Mouse (Mus musculus) lung, postnatal 25 days (tissue): Measurements from ENCODE around the gene Smarca4.

ENCODE experiments used
- DNase-seq: peaks from one replicate; pipeline ENCODE4 v3.0.0; 2022; ENCODE audit warnings: low spot score

Smarca4 gene

GRCm38 (mm10) chr9:21752252-21752792 is 136.4 kb downstream of the Smarca4 start:
- DNase-seq, result peak; percentile 48
